Mouse (Mus musculus): ENCODE data around the gene Cemip2. TPM values are rescaled to one million over a fixed set of nuclear protein-coding genes. Genes with fewer than 3 reads are reported as not detected.

Gene Cemip2
- total RNA-seq (2015) (8.1 and 9.0 TPM in 2 replicates), total RNA-seq (2017) (16.0 and 19.3 TPM in 2 replicates)

GRCm38 (mm10) chr19:21778147-21778917, at the start of gene Cemip2:
TSS of gene Cemip2 (plus strand) at chr19:21778342.
- ATAC-seq (ENCODE audit: poor library complexity, severe bottlenecking): peak; percentile 84

- no peak for ATAC-seq (ENCODE audit: poor library complexity, severe bottlenecking)
Measured at GRCm38 (mm10) chr19:21728342-21728741, 49.8 kb upstream of the Cemip2 start.

GRCm38 (mm10) chr19:21731887-21732286, 46.3 kb upstream of the Cemip2 start:
- ATAC-seq (ENCODE audit: poor library complexity, severe bottlenecking): no peak

- ATAC-seq (ENCODE audit: poor library complexity, severe bottlenecking): no peak
Measured at GRCm38 (mm10) chr19:21733176-21733575, 45.0 kb upstream of the Cemip2 start.

GRCm38 (mm10) chr19:21734112-21734511, 44.0 kb upstream of the Cemip2 start:
- no peak for ATAC-seq (ENCODE audit: poor library complexity, severe bottlenecking)

- peak; percentile 82 for ATAC-seq (ENCODE audit: poor library complexity, severe bottlenecking)
Measured at GRCm38 (mm10) chr19:21737446-21737845, 40.7 kb upstream of the Cemip2 start.

GRCm38 (mm10) chr19:21737881-21738590, 40.1 kb upstream of the Cemip2 start:
- peak; percentile 63 for ATAC-seq (ENCODE audit: poor library complexity, severe bottlenecking)

- no peak for ATAC-seq (ENCODE audit: poor library complexity, severe bottlenecking)
Measured at GRCm38 (mm10) chr19:21738591-21739280, 39.4 kb upstream of the Cemip2 start.

GRCm38 (mm10) chr19:21742138-21742537, 36.0 kb upstream of the Cemip2 start:
- ATAC-seq (ENCODE audit: poor library complexity, severe bottlenecking): no peak

- no peak for ATAC-seq (ENCODE audit: poor library complexity, severe bottlenecking)
Measured at GRCm38 (mm10) chr19:21745586-21745985, 32.6 kb upstream of the Cemip2 start.

GRCm38 (mm10) chr19:21747356-21747755, 30.8 kb upstream of the Cemip2 start:
- peak; percentile 97 for ATAC-seq (ENCODE audit: poor library complexity, severe bottlenecking)

- no peak for ATAC-seq (ENCODE audit: poor library complexity, severe bottlenecking)
Measured at GRCm38 (mm10) chr19:21750154-21750553, 28.0 kb upstream of the Cemip2 start.

- ATAC-seq (ENCODE audit: poor library complexity, severe bottlenecking): no peak
Measured at GRCm38 (mm10) chr19:21761676-21762075, 16.5 kb upstream of the Cemip2 start.

- 0 out of 2 replicates have a peak, but pooled peaks have one; percentile 38 for ATAC-seq (ENCODE audit: poor library complexity, severe bottlenecking)
Measured at GRCm38 (mm10) chr19:21764013-21764412, 14.1 kb upstream of the Cemip2 start.

GRCm38 (mm10) chr19:21764738-21765137, 13.4 kb upstream of the Cemip2 start:
- ATAC-seq (ENCODE audit: poor library complexity, severe bottlenecking): no peak

GRCm38 (mm10) chr19:21767500-21768045, 10.6 kb upstream of the Cemip2 start:
- no peak for ATAC-seq (ENCODE audit: poor library complexity, severe bottlenecking)

GRCm38 (mm10) chr19:21769796-21770195, 8.3 kb upstream of the Cemip2 start:
- ATAC-seq (ENCODE audit: poor library complexity, severe bottlenecking): no peak

- ATAC-seq (ENCODE audit: poor library complexity, severe bottlenecking): peak; percentile 34; the same call in 1 of the 2 replicates
Measured at GRCm38 (mm10) chr19:21771586-21771985, 6.6 kb upstream of the Cemip2 start.

- no peak; the same call in 1 of the 2 replicates for ATAC-seq (ENCODE audit: poor library complexity, severe bottlenecking)
Measured at GRCm38 (mm10) chr19:21773621-21774020, 4.5 kb upstream of the Cemip2 start.

GRCm38 (mm10) chr19:21775629-21776028, 2.5 kb upstream of the Cemip2 start:
- no peak for ATAC-seq (ENCODE audit: poor library complexity, severe bottlenecking)

GRCm38 (mm10) chr19:21776671-21777070, 1.5 kb upstream of the Cemip2 start:
- ATAC-seq (ENCODE audit: poor library complexity, severe bottlenecking): no peak

Measured in megakaryocyte, adult 5-6 weeks (primary cell).